Mouse (Mus musculus) kidney, embryonic 16.5 days (tissue): ENCODE data around the gene Slc37a1. TPM values are rescaled to one million over a fixed set of nuclear protein-coding genes. Genes with fewer than 3 reads are reported as not detected.

ENCODE experiments used
- ATAC-seq: fragments of 200-750 bp; cut with Nextera tagmentation; 2 replicates; pipeline ENCODE4 v1.8.0; 2017; ENCODE audit warnings: moderate TSS enrichment; ENCODE audit not compliant: low FRiP score, low TSS enrichment
- H3K27ac ChIP-seq: fragments of 300-500 bp; sonication (generic); 2 replicates; pipeline ENCODE4 v1.5.1; 2014; ENCODE audit warnings: low read length
- H3K27me3 ChIP-seq: fragments of 300-500 bp; sonication (generic); 2 replicates; pipeline ENCODE4 v1.6.1; 2014; ENCODE audit warnings: low read length, control low read depth, mixed read lengths; ENCODE audit not compliant: insufficient read depth
- H3K36me3 ChIP-seq: fragments of 300-500 bp; sonication (generic); 2 replicates; pipeline ENCODE4 v1.6.1; 2014; ENCODE audit warnings: low read length, control low read depth, mixed read lengths; ENCODE audit not compliant: insufficient read depth
- H3K4me1 ChIP-seq: fragments of 300-500 bp; sonication (generic); 2 replicates; pipeline ENCODE4 v1.6.1; 2014; ENCODE audit warnings: low read length, control low read depth, mixed read lengths; ENCODE audit not compliant: insufficient read depth
- H3K4me2 ChIP-seq: fragments of 300-500 bp; sonication (generic); replicated peaks from 2 replicates; pipeline ENCODE4 v1.6.1; 2014; ENCODE audit warnings: low read depth, low read length
- H3K4me3 ChIP-seq: fragments of 300-500 bp; sonication (generic); 2 replicates; pipeline ENCODE4 v1.5.1; 2014; ENCODE audit warnings: mild to moderate bottlenecking, low read length
- H3K9ac ChIP-seq: fragments of 300-500 bp; sonication (generic); replicated peaks from 2 replicates; pipeline ENCODE4 v1.6.1; 2014; ENCODE audit warnings: low read length
- H3K9me3 ChIP-seq: fragments of 300-500 bp; sonication (generic); 2 replicates; pipeline ENCODE4 v1.6.1; 2016; ENCODE audit warnings: low read length, control low read depth
- WGBS: fragments of 180-500 bp; shearing (Covaris S2); extraction: QIAGEN DNeasy Blood & Tissue Kit; methylation state at CpG from one replicate; pipeline ENCODE4 v1.1.7; 2014; 5-methylcytosine and 5-hydroxymethylcytosine counted together
- polyA plus RNA-seq: library from polyadenylated mRNA; unstranded; fragments of >200 nt; fragmentation: Nextera tagmentation; extraction: Ambion mirVana; gene quantifications from 2 replicates; pipeline ENCODE4 v1.2.1, GENCODE M21; 2015

The Slc37a1 gene
- polyA plus RNA-seq, 1 experiment from 2014 or later: 2.8 TPM

DNA sequence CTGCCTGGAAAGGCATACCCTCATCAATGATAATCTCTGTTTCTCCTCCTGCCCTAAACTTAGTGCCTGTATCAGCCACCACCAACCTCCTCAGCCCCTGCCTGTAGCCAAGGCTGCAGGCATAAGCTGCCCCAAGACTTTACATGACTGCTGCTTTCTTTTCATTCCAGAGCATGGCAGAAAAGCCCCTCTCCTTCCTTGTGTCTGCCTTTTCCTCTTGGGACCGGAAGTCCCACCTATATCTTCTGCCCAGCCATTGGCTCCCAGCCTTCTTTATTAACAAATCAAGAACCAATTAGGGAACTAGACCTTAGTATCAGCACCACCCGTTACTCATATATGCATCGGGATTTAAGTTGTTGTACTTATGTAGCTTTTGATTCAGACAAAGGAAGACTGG, 624 bp downstream of the Slc37a1 start:
- no peak for ATAC-seq

DNA sequence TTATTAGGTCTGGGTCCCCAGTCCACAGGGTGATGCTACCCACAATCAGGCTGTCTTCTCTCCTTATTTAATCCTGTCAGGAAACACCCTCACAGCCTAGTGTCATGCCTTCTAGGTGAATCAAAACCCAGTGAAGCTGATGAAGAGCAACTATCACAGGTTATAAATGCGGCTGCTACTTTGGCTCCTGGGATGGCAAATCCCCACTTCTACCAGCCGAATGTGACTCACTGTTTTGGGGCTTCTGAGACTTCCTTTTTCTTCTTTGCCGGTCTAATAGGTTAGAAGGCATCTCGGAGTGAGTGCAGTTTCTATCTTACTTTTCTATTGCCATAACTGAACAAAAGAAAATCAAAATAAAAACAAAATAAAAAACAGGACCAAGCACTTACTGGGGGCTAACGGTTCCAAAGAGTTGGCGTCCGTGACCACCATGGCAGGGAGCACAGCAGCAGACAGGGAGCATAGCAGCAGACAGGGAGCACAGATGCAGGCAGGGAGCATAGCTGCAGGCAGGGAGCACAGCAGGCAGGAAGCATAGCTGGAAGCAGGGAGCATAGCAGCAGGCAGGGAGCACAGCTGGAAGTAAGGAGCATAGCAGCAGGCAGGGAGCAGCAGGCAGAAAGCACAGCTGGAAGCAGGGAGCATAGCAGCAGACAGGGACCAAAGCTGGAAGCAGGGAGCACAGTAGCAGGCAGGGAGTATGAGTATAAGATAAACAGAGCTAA, 2.6 kb downstream of the Slc37a1 start:
- WGBS: 73% methylated on average over 7 of the region's 7 CpGs
- no peak for ATAC-seq
- Histone ChIP-seq H3K9me3 (no peaks in the 10 kb centered on the region), H3K9ac (no peak overlapping the region), H3K4me2 (no peak overlapping the region), H3K36me3 (no peaks in the 10 kb centered on the region), H3K27me3 (no peaks in the 10 kb centered on the region), H3K4me3 (no peak overlapping the region), H3K4me1 (no peaks in the 10 kb centered on the region), H3K27ac (no peak overlapping the region)

More for the DNA sequence above, 624 bp downstream of the Slc37a1 start:
- 85% methylated on average over 3 of the region's 3 CpGs for WGBS
- H3K4me2 ChIP-seq: no peak overlapping the region
- no peak overlapping the region for H3K27ac ChIP-seq
- H3K9ac ChIP-seq: no peak overlapping the region
- no peak overlapping the region for H3K4me3 ChIP-seq
- no peaks in the 10 kb centered on the region for H3K36me3 ChIP-seq
- H3K27me3 ChIP-seq: no peaks in the 10 kb centered on the region
- H3K4me1 ChIP-seq: no peaks in the 10 kb centered on the region
- no peaks in the 10 kb centered on the region for H3K9me3 ChIP-seq

GRCm38 (mm10) chr17:31290311-31290710, 3.7 kb downstream of the Slc37a1 start:
- Histone ChIP-seq H3K27me3 (peaks cover 4% of the 10 kb centered on the region; the same call in 1 of the 2 replicates), H3K9me3 (no peaks in the 10 kb centered on the region), H3K4me3 (no peak overlapping the region), H3K4me2 (no peak overlapping the region), H3K27ac (no peak overlapping the region), H3K4me1 (peaks cover 2% of the 10 kb centered on the region; the same call in 1 of the 2 replicates), H3K36me3 (no peaks in the 10 kb centered on the region), H3K9ac (no peak overlapping the region)
- ATAC-seq: no peak

DNA sequence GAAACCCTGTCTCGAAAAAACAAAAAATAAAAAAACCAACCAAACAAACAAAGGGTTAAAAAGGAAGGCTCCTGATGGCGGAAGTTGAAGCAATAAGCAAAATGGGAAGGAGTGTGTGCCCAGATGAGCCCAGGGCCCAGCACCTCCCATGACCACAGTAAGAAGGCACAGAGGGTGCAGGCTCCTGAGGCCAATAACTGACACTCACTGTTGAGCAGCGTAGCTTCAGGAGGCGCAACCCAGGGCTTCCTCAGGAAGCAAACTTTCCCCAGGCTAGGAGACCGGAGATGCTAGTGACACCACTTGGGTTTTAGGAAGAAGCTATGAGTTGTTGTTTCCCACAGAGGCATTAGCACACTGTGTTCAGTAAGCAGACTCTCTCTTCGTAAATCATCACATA, 4.3 kb downstream of the Slc37a1 start:
- H3K27ac ChIP-seq: no peak overlapping the region
- no peak overlapping the region for H3K9ac ChIP-seq
- H3K4me1 ChIP-seq: peaks cover 7% of the 10 kb centered on the region; the same call in 1 of the 2 replicates
- H3K27me3 ChIP-seq: peaks cover 8% of the 10 kb centered on the region; the same call in 1 of the 2 replicates
- no peaks in the 10 kb centered on the region for H3K36me3 ChIP-seq
- H3K4me3 ChIP-seq: no peak overlapping the region
- WGBS: 71% methylated on average over 6 of the region's 6 CpGs
- no peak for ATAC-seq
- H3K9me3 ChIP-seq: no peaks in the 10 kb centered on the region
- no peak overlapping the region for H3K4me2 ChIP-seq

- no peak overlapping the region for H3K4me3 ChIP-seq
- no peak overlapping the region for H3K9ac ChIP-seq
- ATAC-seq: no peak
- H3K27ac ChIP-seq: no peak overlapping the region
- peaks cover 8% of the 10 kb centered on the region for H3K27me3 ChIP-seq
- no peaks in the 10 kb centered on the region for H3K36me3 ChIP-seq
- 82% methylated on average over 15 of the region's 15 CpGs for WGBS
- no peak overlapping the region for H3K4me2 ChIP-seq
- no peaks in the 10 kb centered on the region for H3K9me3 ChIP-seq
- peaks cover 23% of the 10 kb centered on the region for H3K4me1 ChIP-seq
Observed at GRCm38 (mm10) chr17:31294363-31295214, 8.0 kb downstream of the Slc37a1 start.

- H3K27me3 ChIP-seq: peaks cover 8% of the 10 kb centered on the region
- no peaks in the 10 kb centered on the region for H3K36me3 ChIP-seq
- H3K4me2 ChIP-seq: peak overlapping the region; percentile 99
- no peaks in the 10 kb centered on the region for H3K9me3 ChIP-seq
- peak overlapping the region; percentile 63 for H3K4me3 ChIP-seq
- H3K9ac ChIP-seq: peak overlapping the region; percentile 71; the same call in 1 of the 2 replicates
- ATAC-seq: no peak
- no peak overlapping the region for H3K27ac ChIP-seq
- peaks cover 23% of the 10 kb centered on the region for H3K4me1 ChIP-seq
- 24% methylated on average over 25 of the region's 25 CpGs for WGBS
Observed at GRCm38 (mm10) chr17:31295215-31295891, 8.8 kb downstream of the Slc37a1 start.

DNA sequence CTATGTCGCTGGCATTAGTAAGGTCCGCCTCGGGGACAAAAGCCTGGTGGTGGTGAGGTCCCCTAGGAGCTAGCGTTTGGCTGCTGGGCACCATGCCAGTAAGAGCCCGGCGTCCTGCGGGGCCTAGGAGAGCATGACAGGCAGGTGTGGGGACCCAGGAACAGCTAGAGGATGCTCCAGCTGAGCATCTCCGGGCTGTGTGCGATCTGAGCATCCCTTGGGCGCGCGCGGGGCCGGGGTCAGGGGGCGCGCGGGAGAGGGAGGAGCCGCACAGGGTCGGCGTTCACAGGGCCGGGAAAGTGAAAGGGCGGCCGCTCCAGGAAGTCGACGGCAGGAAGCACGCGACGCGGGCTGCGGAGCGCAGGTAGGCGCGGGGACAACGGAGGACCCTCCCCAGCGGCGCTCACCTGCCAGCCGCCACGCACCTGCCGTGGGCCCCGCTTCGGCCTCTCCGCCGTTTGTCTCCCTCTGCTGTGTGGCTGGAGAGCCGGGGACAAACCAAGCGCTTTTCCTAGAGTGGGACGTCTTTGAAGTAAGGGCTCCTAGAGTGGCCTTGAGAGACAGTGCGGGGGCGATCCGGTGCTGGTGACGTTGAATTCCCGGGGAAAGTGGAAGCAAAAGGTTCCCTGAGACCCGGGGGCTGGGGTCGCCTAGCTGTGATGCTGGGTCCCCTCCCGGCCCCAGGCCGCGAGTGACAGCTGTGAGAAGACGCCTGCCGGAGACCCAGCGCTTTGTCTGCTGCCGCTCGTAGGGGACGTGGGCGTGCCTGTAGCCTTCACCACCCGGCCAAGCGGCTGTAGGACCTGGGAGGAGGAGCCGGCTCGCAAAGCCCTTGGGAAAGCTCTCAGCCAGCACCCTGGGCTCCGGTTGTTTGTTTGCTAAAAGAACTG, 9.5 kb downstream of the Slc37a1 start:
- Histone ChIP-seq H3K4me3 (peak overlapping the region; percentile 63), H3K36me3 (no peaks in the 10 kb centered on the region), H3K4me2 (peak overlapping the region; percentile 99), H3K27me3 (peaks cover 8% of the 10 kb centered on the region), H3K4me1 (peaks cover 23% of the 10 kb centered on the region), H3K27ac (no peak overlapping the region), H3K9me3 (no peaks in the 10 kb centered on the region), H3K9ac (peak overlapping the region; percentile 71)
- peak; percentile 81 for ATAC-seq
- under 1% methylated on average over 67 of the region's 68 CpGs for WGBS

- H3K4me3 ChIP-seq: peak overlapping the region; percentile 63; the same call in 1 of the 2 replicates
- WGBS: 10% methylated on average over 7 of the region's 7 CpGs
- 0 out of 2 replicates have a peak overlapping the region, but pooled peaks have one; percentile 43 for H3K27ac ChIP-seq
- peaks cover 8% of the 10 kb centered on the region for H3K27me3 ChIP-seq
- no peak overlapping the region for H3K9ac ChIP-seq
- H3K36me3 ChIP-seq: no peaks in the 10 kb centered on the region
- peaks cover 23% of the 10 kb centered on the region for H3K4me1 ChIP-seq
- H3K4me2 ChIP-seq: peak overlapping the region; percentile 99
- H3K9me3 ChIP-seq: no peaks in the 10 kb centered on the region
- peak; percentile 49; the same call in 1 of the 2 replicates for ATAC-seq
Observed at GRCm38 (mm10) chr17:31297521-31297939, 10.9 kb downstream of the Slc37a1 start.
